Mouse (Mus musculus): Measurements from ENCODE around the gene Oasl2.
"Not testable (repeated sequence)": the region's sequence is repeated elsewhere in the genome, so short reads cannot be mapped to it uniquely, and the experiment has no call there.

Gene Oasl2

GRCm38 (mm10) chr5:114896688-114897373 lies at the start of gene Oasl2:
TSS of gene Oasl2 (plus strand) at chr5:114896936.
- no peak for DNase-seq

GRCm38 (mm10) chr5:114851565-114852236 lies 45.0 kb upstream of the Oasl2 start:
- DNase-seq = no peak

DNA sequence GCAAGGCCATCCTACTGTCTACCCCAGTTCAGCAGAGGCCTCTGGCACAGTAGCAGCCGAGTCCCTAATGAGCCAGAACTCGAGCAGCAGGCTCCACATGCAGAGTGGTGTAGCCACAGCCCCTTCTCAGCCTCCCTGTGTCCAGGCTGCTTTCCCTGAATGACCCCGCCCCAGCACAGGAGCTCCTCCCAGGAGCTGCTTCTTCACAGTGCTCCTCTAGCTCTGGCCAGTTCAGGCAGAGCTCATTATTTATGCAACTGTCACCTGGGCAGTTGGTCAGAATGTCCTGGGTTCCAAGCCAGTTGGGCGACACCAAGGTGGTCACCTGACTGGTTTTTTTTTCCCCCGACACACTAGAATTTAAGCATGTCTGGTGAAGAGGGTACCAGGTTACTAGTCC lies 43.4 kb upstream of the Oasl2 start, which contains the start of gene 4930519G04Rik:
4930519G04Rik (plus strand) TSS at position 301 of the 400 bp plus-strand sequence.
- not testable (repeated sequence) for DNase-seq

GRCm38 (mm10) chr5:114858582-114858981 lies 38.2 kb upstream of the Oasl2 start, which contains the start of gene Gm9936:
TSS of gene Gm9936 (minus strand) at chr5:114858682.
- DNase-seq = no peak

DNA sequence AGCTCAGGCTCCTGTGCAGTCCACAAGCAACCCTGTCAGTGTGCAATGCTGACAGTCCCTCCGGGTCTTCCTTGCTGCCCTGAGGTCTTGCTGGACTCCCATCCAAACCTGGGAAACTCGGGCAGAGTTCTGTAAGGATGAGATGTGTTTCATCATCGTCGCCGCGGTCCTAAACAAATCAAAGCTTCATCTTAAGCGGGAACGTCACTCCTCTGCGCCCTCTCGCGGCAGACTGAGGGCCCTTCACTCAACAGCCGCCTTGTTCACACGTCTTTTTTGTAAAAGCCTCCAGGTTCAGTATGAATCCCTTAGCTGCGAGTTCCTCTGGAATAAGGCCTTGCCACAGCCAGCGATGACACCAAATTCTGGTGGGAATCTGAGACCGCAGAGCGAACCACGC lies 37.5 kb upstream of the Oasl2 start:
- peak; percentile 20 to 21 for DNase-seq

DNA sequence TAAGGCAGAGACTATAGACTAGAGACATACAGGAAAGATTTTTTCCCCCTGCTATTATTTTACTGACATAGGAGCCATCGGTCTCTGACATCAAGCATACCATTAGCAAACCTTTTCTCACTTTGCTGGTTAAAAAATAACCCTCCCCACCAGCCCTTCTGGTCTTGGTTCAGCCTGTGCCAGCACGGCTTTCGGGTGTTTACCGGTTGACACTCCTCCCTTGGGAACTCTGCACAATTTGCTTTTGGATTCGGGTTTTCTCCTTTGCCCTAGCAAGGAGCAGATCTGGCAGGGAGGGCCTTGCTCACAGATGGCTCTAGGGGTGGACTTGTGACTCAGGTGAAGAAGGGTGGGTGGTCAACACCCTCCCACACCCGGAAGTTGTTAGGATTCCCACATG lies 35.0 kb upstream of the Oasl2 start:
- DNase-seq = no peak

DNA sequence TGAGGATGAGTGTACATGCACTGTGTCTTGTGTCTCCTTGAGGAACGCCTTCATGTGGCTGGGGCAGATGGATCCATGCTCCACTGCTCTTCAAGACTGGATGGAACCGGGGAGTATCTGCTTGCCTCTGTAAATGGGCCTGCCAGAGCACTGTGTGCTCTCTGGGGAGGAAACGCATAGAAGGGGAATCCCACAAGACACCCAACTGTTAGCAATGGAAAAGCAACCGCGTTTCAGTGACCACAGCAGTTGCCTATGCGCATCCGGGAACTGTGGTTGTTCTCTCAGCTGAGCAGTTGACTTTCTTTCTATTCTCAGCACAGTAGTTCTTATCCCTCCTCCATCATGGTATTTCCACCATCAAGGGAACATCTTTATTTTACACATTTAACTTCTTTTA lies 31.9 kb upstream of the Oasl2 start:
- no peak for DNase-seq

DNA sequence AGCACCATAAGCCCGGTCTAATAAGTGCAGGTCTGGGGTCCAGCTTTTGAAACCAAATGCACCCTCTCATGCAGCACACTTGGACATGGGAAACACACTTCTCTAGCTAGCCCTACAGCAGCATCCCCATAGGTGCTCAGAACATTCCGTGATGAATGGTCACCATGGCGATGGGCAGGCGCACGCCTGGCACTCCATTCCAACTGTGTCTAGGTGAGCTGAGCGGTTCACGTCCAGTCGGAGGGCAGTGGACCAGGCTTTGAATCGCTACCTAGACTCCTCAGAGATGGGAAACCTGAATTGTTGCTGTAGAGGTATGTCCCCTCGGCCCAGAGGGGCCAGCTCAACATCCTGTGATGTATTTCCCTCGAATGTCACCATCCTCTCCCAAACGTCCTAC lies 31.5 kb upstream of the Oasl2 start:
- DNase-seq = no peak

- DNase-seq = no peak
These were observed 20.9 kb upstream of the Oasl2 start for GRCm38 (mm10) chr5:114875858-114876257.

DNA sequence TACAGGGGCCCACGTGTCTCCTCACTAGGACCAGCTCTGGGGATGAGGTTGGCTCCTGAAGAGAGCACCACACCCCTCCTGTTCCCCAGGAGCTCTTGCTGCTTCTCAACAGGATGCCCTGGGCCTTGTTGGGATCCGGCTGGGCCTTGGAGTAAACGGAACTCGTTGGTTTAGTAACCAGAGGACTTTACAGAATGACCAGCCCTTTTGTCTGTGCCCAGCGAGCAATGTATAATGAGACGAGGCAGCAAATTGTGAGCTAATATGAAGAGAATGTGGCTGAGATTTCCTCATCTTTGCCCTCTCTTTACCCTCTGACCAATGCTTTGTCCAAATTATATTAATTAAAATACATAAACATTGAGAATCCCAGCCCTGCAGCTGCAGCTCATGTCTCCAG lies 20.4 kb upstream of the Oasl2 start:
- no peak for DNase-seq

DNA sequence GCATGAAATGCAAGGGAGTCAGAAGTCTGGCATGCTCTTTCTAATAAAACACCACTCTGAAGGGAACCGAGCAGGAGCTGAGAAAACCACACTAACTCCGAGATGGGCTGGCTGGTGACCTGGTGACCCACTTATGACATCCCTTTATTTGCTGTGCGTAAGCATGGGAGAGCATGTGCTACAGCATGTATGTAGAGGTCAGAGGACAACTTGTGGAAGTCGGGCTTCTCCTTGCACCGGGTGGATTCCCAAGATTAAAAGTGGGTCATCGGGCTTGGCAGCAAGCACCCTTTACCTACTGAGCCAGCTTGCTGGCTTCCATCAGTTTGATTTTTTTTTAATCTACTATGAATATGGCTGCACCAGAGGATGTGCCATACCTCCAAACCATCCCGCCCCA lies 19.2 kb upstream of the Oasl2 start:
- DNase-seq = no peak

- DNase-seq = no peak
These were observed 17.3 kb upstream of the Oasl2 start for GRCm38 (mm10) chr5:114879399-114879798.

- not testable (repeated sequence) for DNase-seq
These were observed 14.4 kb upstream of the Oasl2 start for GRCm38 (mm10) chr5:114882319-114882718.

GRCm38 (mm10) chr5:114883022-114883421 lies 13.7 kb upstream of the Oasl2 start:
- no peak for DNase-seq

- no peak for DNase-seq
These were observed 9.9 kb upstream of the Oasl2 start for GRCm38 (mm10) chr5:114886801-114887200.

DNA sequence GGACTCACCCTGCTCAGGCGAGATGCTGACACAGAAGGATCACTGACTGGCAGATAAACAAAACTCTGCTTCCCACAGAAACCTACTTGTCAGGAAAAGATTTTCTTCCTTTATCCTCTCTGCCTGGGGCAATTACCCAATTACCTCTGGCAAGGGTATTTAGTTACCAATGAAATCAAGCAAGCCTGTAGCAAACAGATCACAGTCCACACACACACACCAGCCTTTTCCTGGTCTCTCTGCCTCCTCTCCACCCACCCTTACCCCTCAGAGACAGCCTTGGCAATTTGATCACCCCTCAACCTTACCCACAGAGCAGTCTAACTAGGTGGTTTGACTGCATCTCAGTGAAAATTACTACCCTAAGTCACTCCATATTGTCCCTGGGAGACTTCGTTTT lies 7.7 kb upstream of the Oasl2 start:
- DNase-seq = no peak

GRCm38 (mm10) chr5:114895542-114895941 lies 1.2 kb upstream of the Oasl2 start:
- DNase-seq = no peak

GRCm38 (mm10) chr5:114897374-114897793 lies 648 bp downstream of the Oasl2 start:
- no peak for DNase-seq

- no peak for DNase-seq
These were observed 2.1 kb downstream of the Oasl2 start for GRCm38 (mm10) chr5:114898857-114899256.

DNA sequence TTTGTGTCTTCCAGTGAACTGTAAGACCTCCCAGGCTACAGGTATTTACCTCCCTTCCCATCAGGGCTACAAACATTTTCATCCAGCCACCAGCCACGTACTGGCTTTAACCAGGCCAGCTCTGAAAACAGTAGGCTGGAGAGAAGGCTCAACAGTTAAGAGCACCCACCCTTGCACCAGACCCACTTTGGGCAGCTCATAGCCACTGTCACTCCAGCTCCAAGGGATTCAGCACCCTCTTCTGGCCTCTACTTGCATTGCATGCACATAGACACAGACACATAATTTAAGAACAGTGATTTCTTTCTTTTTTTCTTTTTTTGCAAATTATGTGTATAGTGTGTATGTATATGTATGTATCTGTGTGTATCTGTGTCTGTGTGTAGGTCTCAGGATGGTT lies 5.7 kb downstream of the Oasl2 start:
- no peak for DNase-seq

DNA sequence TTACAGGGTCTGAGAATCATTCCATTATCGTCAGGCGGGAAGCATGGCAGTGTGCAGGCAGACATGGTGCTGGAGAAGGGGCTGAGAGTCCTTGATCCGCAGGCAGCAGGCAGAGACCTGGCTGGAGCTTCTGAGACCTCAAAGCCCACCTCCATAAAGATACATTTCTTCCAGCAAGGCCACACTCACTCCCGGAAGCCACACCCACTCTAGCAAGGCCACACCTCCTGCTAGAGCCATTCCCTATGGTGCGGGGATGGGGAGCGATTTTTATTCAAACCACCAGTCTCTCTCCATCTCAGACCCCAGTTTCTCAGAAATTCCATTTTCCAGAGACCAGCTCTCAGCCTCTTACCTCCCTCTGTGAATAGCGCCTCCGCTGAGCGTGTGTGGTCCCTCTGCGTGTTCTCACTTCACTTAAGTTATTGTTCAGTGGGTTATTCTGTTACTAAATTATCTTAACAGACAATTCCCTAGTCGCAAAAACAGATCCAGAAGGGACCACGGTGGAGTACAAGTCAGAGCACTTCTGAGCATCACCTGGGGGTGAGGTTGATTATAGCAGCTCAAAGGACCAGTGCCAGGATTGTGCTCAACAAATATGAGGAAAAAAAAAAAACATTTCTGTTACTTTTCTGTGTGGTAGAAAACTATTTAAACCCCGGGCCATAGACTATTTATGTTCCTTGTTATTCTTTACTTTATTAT lies 12.0 kb downstream of the Oasl2 start:
- DNase-seq = no peak

DNA sequence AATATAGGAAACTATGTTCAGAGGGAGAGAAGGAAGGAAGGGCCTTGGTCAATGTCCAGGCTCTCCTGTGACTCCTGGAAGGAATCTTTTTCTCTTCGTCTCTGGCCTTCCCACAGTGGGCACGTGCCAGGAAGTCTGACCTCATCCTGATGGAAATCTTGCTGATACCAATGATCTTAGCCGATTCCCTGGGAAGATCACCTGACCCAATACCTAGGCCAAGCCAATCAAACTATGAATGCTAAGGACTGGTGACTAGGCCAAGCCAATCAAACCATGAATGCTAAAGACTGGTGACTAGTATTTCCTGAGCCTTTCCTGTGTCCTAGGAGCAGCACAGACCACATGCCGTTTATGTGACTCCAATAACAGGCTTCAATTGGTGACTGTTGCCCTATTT lies 16.9 kb downstream of the Oasl2 start:
- DNase-seq = no peak

DNA sequence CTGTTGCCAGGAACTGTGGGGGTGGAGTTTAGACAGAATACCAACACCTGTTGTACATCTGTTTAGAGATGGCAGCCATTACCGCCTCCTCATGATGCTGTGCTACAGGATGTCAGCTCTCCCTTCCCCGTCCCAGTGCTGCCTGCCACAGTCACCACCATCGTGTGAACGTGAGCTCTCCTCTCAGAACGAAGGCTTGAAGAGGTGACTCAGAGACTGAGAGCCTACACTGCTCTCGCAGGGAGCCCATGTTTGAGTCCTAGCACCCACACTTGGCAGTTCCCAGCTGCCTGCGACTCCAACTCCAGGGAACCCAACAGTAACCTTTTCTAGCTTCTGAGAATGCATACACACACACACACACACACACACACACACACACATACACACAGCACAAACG lies 18.1 kb downstream of the Oasl2 start:
- DNase-seq = no peak

DNA sequence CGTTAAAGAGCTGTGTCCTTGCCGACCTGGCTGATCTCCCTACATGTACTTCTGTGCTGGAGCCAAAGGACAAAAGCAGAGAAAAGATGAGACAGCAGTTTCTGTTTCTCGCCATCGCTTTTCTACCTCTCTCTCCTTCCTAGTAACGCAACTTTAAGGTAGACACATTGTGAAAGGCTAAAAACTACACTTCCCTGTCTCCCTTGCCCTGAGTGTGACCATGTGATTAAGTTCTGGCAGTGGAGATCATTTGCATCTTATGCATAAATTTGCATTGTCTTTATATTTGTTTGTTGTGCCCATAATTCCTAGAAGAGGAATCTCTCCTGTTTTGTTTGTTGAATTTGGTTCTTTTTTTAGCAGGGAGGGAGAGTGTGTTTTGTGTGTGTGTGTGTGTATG lies 19.1 kb downstream of the Oasl2 start:
- DNase-seq = no peak
